Mouse (Mus musculus) stomach, embryonic 14.5 days (tissue): ENCODE data around the gene Nek11. TPM values are rescaled to one million over a fixed set of nuclear protein-coding genes. Genes with fewer than 3 reads are reported as not detected.
"Not testable (repeated sequence)": the region's sequence is repeated elsewhere in the genome, so short reads cannot be mapped to it uniquely, and the experiment has no call there.

ENCODE experiments used
- ATAC-seq: fragments of 200-750 bp; cut with Nextera tagmentation; 2 replicates; pipeline ENCODE4 v1.8.0; 2017; ENCODE audit warnings: low read depth, moderate TSS enrichment; ENCODE audit not compliant: insufficient number of reproducible peaks, insufficient read depth, low FRiP score
- H3K27ac ChIP-seq: fragments of 300-500 bp; sonication (generic); 2 replicates; pipeline ENCODE4 v1.5.1; 2014; ENCODE audit warnings: mild to moderate bottlenecking, low read length, moderate library complexity, mixed read lengths
- H3K27me3 ChIP-seq: fragments of 300-500 bp; sonication (generic); 2 replicates; pipeline ENCODE4 v1.6.1; 2014; ENCODE audit warnings: low read length, control low read depth, mixed read lengths; ENCODE audit not compliant: control insufficient read depth, insufficient read depth
- H3K36me3 ChIP-seq: fragments of 300-500 bp; sonication (generic); 2 replicates; pipeline ENCODE4 v1.6.1; 2014; ENCODE audit warnings: mild to moderate bottlenecking, control low read depth, low read length, moderate library complexity, mixed read lengths; ENCODE audit not compliant: control insufficient read depth, insufficient read depth
- H3K4me1 ChIP-seq: fragments of 300-500 bp; sonication (generic); 2 replicates; pipeline ENCODE4 v1.6.1; 2014; ENCODE audit warnings: low read length, control low read depth, mixed read lengths; ENCODE audit not compliant: control insufficient read depth, insufficient read depth
- H3K4me2 ChIP-seq: fragments of 300-500 bp; sonication (generic); replicated peaks from 2 replicates; pipeline ENCODE4 v1.6.1; 2014; ENCODE audit warnings: low read depth, low read length, control low read depth
- H3K4me3 ChIP-seq: fragments of 300-500 bp; sonication (generic); 2 replicates; pipeline ENCODE4 v1.5.1; 2014; ENCODE audit warnings: low read depth, low read length, control low read depth
- H3K9ac ChIP-seq: fragments of 300-500 bp; sonication (generic); replicated peaks from 2 replicates; pipeline ENCODE4 v1.6.1; 2014; ENCODE audit warnings: low read depth, mild to moderate bottlenecking, control low read depth, low read length, moderate library complexity, mixed read lengths
- H3K9me3 ChIP-seq: fragments of 300-500 bp; sonication (generic); 2 replicates; pipeline ENCODE4 v1.6.1; 2016; ENCODE audit warnings: low read depth, low read length, control low read depth; ENCODE audit not compliant: control insufficient read depth
- WGBS: fragments of 180-500 bp; shearing (Covaris S2); extraction: QIAGEN DNeasy Blood & Tissue Kit; methylation state at CpG from one replicate; pipeline ENCODE4 v1.1.7; 2014; 5-methylcytosine and 5-hydroxymethylcytosine counted together
- polyA plus RNA-seq: library from polyadenylated mRNA; unstranded; fragments of >200 nt; fragmentation: Nextera tagmentation; extraction: Ambion mirVana; gene quantifications from 2 replicates; pipeline ENCODE4 v1.2.1, GENCODE M21; 2014

Nek11 gene
- polyA plus RNA-seq, 1 experiment from 2014 or later = 0.25 TPM

DNA sequence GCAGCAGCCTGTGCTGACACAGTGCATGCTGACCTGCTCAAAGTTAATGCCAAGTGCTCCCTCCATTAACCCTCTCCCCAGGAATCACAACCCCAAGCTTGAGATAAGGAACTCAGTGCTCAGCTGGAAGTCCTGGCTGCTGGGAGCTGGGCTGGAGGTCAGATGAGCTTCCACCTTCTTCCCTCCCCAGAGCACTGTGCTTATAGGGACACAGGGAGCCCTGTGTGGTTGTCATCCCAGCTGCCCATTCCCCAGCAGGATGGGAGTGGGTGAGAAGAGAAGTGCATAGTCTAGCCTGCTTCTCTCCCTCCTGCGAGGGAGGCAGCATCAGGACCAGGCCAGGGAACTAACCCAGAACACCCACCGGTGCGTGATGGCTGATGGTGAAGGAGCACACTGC, 270.1 kb downstream of the Nek11 start:
- not testable (repeated sequence) for H3K9ac ChIP-seq, H3K27ac ChIP-seq
- WGBS = 64% methylated on average over 3 of the region's 3 CpGs

More for the DNA sequence above, 270.1 kb downstream of the Nek11 start:
- not testable (repeated sequence) for H3K4me3 ChIP-seq, H3K4me2 ChIP-seq, ATAC-seq, H3K9me3 ChIP-seq, H3K36me3 ChIP-seq, H3K4me1 ChIP-seq, H3K27me3 ChIP-seq

Other genes with a start within 250 kb of the Nek11 start
- gene Aste1, start 132 bp downstream of the Nek11 start, polyA plus RNA-seq = 13.8 and 19.2 TPM in 2 replicates
- 62.5 and 72.5 TPM in 2 replicates for gene Atp2c1, start 131.8 kb upstream of the Nek11 start, polyA plus RNA-seq
- 24.9 and 26.5 TPM in 2 replicates for gene Pik3r4, start 247.5 kb upstream of the Nek11 start, polyA plus RNA-seq